Mouse (Mus musculus) adrenal gland, postnatal 25 days (tissue): ENCODE measurements around the gene Rab23. TPM values are rescaled to one million over a fixed set of nuclear protein-coding genes. Genes with fewer than 3 reads are reported as not detected.

Experiments used
- DNase-seq: peaks from one replicate; pipeline ENCODE4 v3.0.0; 2021; ENCODE audit warnings: mixed read lengths
- long read RNA-seq: library from polyadenylated mRNA; stranded (forward); transcript quantifications from one replicate; pipeline ENCODE4 v2.0.0, GENCODE M21; 2021
- total RNA-seq: library from RNA; stranded (reverse); gene quantifications from 2 replicates; pipeline ENCODE4 v1.2.3, GENCODE M21; 2021

Rab23 gene
- total RNA-seq, result 11.0 and 17.6 TPM in 2 replicates
- long read RNA-seq, full-length matches to known transcripts, result 7 of 9 reads
- long read RNA-seq, partial matches to known transcripts, result 0 of 9 reads
- long read RNA-seq, other reads (novel, unspliced or antisense), result 2 of 9 reads

GRCm38 (mm10) chr1:33719733-33720225 is at the start of gene Rab23:
Gene Rab23 (plus strand): TSS chr1:33719887.
- peak; percentile 83 for DNase-seq

- peak; percentile 60 for DNase-seq
These were observed 49.5 kb upstream of the Rab23 start for GRCm38 (mm10) chr1:33670164-33670616.

- DNase-seq, result no peak
These were observed 48.2 kb upstream of the Rab23 start for GRCm38 (mm10) chr1:33671441-33671840.

- DNase-seq, result no peak
These were observed 47.6 kb upstream of the Rab23 start for GRCm38 (mm10) chr1:33672083-33672482.

- DNase-seq, result no peak
These were observed 47.2 kb upstream of the Rab23 start for GRCm38 (mm10) chr1:33672514-33672913.

- no peak for DNase-seq
These were observed 46.3 kb upstream of the Rab23 start for GRCm38 (mm10) chr1:33673158-33673960.

- no peak for DNase-seq
These were observed 39.3 kb upstream of the Rab23 start for GRCm38 (mm10) chr1:33680435-33680834.

GRCm38 (mm10) chr1:33680890-33681289 is 38.8 kb upstream of the Rab23 start:
- DNase-seq, result no peak

- peak; percentile 10 for DNase-seq
These were observed 35.2 kb upstream of the Rab23 start for GRCm38 (mm10) chr1:33684459-33684858.

- DNase-seq, result no peak
These were observed 30.9 kb upstream of the Rab23 start for GRCm38 (mm10) chr1:33688810-33689209.

- DNase-seq, result no peak
These were observed 30.1 kb upstream of the Rab23 start for GRCm38 (mm10) chr1:33689446-33690086.

GRCm38 (mm10) chr1:33690087-33690448 is 29.6 kb upstream of the Rab23 start:
- no peak for DNase-seq

- DNase-seq, result no peak
These were observed 25.8 kb upstream of the Rab23 start for GRCm38 (mm10) chr1:33693893-33694292.

GRCm38 (mm10) chr1:33696016-33696415 is 23.7 kb upstream of the Rab23 start:
- DNase-seq, result no peak

GRCm38 (mm10) chr1:33701244-33701643 is 18.4 kb upstream of the Rab23 start:
- no peak for DNase-seq

GRCm38 (mm10) chr1:33709615-33710014 is 10.1 kb upstream of the Rab23 start:
- no peak for DNase-seq

- no peak for DNase-seq
These were observed 7.7 kb upstream of the Rab23 start for GRCm38 (mm10) chr1:33712026-33712425.

- DNase-seq, result no peak
These were observed 4.9 kb upstream of the Rab23 start for GRCm38 (mm10) chr1:33714796-33715195.

GRCm38 (mm10) chr1:33717636-33718035 is 2.1 kb upstream of the Rab23 start:
- no peak for DNase-seq

- no peak for DNase-seq
These were observed 544 bp downstream of the Rab23 start for GRCm38 (mm10) chr1:33720231-33720630.

- DNase-seq, result no peak
These were observed 1.3 kb downstream of the Rab23 start for GRCm38 (mm10) chr1:33721020-33721419.

GRCm38 (mm10) chr1:33724516-33724915 is 4.8 kb downstream of the Rab23 start:
- DNase-seq, result no peak

GRCm38 (mm10) chr1:33725086-33725485 is 5.4 kb downstream of the Rab23 start:
- DNase-seq, result no peak
